Mouse (Mus musculus): Measurements from ENCODE around the gene Slc13a2.

DNA sequence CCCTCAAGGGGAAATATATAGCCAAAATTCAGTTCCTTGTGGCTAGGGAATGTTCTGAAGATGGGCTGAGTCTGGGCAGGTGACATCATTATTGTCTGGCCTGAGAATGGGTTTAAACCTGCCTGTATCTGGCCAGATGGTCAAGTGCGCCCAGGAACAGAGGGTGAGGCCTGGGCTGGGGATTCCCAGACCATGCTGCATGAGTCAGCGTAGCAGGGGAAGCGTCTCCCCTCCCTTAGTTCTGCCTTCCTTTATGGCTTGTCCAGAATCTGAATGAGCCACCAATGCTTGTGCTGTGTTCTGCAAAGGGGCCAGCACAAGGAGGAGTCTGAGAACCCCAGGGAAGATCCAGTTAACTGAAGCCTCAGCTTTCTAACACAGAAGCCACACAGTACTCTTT lies 25.2 kb upstream of the Slc13a2 start:
- TF ChIP-seq CTCF (IDR thresholded peaks at IDR 0.05; ENCODE audit: extremely low read depth, insufficient read depth, low read length), result no peak
- no peak for TF ChIP-seq POLR2A (IDR thresholded peaks at IDR 0.05; ENCODE audit: extremely low read depth, insufficient read depth, low read length)

All from cortical plate, adult 2 months (tissue).